Mouse (Mus musculus): ENCODE data around the gene Rnf113a1.

- TF ChIP-seq POLR2A (IDR thresholded peaks at IDR 0.05; ENCODE audit: borderline replicate concordance, extremely low read depth, insufficient read depth, insufficient read length, poor library complexity, severe bottlenecking) (no peak), CTCF (IDR thresholded peaks at IDR 0.05; ENCODE audit: borderline replicate concordance, extremely low read depth, insufficient read depth, insufficient read length) (no peak)
Measured at GRCm38 (mm10) chrX:37190755-37191104, 315 bp upstream of the Rnf113a1 start.

Measured in brain, embryonic 14.5 days (tissue).